In genomic region chr19:34898941-34899340, GRCm38 (mm10) we compare ENCODE assay signal across 23 mouse cellular contexts. TPM values are rescaled to one million over a fixed set of nuclear protein-coding genes. Genes with fewer than 3 reads are reported as not detected.
DNase-seq lines count a peak whose midpoint lies in the region; ATAC-seq lines count a peak whose summit lies in the region.
"Had no signal": no experiment of that assay in that cellular context is flagged by ENCODE, and none has a peak within 500 bp of the region (broad histone marks: within the 10 kb centered on the region; RNA-seq: fewer than 3 reads in every experiment).

No protein-coding gene starts in this region.

- peak overlapping the region; percentile 90 for H3K27ac ChIP-seq in brown adipose tissue, adult 24 weeks (replicated peaks; ENCODE audit: low read depth, low read length)
- H3K27ac ChIP-seq in hindbrain, embryonic 10.5 days: no peak overlapping the region
- H3K27ac ChIP-seq: embryonic facial prominence, embryonic 12.5 days; heart, embryonic 10.5 days; hindbrain, embryonic 13.5 days; left cerebral cortex, adult 2 months; stomach, embryonic 15.5 days had no signal

- H3K4me1 ChIP-seq in brown adipose tissue, adult 24 weeks (ENCODE audit: control insufficient read depth, insufficient read depth, insufficient read length, low read length): peaks cover 13% of the 10 kb centered on the region; the same call in 1 of the 2 replicates
- H3K4me1 ChIP-seq in hindbrain, embryonic 10.5 days (replicated peaks): no peaks in the 10 kb centered on the region
- H3K4me1 ChIP-seq: embryonic facial prominence, embryonic 12.5 days; heart, embryonic 10.5 days; hindbrain, embryonic 13.5 days; stomach, embryonic 15.5 days had no signal

- H3K36me3 ChIP-seq in hindbrain, embryonic 10.5 days: no peaks in the 10 kb centered on the region
- H3K36me3 ChIP-seq: embryonic facial prominence, embryonic 12.5 days; heart, embryonic 10.5 days; hindbrain, embryonic 13.5 days; stomach, embryonic 15.5 days had no signal

- ATAC-seq in erythroblast, adult 5-6 weeks (replicated peaks; ENCODE audit: low FRiP score, poor library complexity, severe bottlenecking): no peak
- ATAC-seq: forebrain, embryonic 14.5 days; inflammation-experienced regulatory T-cells, adult 6 months; midbrain, embryonic 16.5 days had no signal

- peak; percentile 31 for DNase-seq in ovary, postnatal 36 days (ENCODE audit: low spot score)
- DNase-seq in ovary, postnatal 14 days (ENCODE audit: low spot score): no peak
- DNase-seq in lung, postnatal 36 days: peak; percentile 70
- DNase-seq in hindbrain, embryonic 10.5 days (ENCODE audit: low spot score): no peak
- DNase-seq in right cerebral cortex, postnatal 36 days (ENCODE audit: low spot score in 2 of 2): no peak
- DNase-seq: cerebellum, postnatal 10 days; gastrocnemius, postnatal 25 days; kidney, adult 8-10 months; kidney, postnatal 36 days; layer of hippocampus, adult 9-11 months; left cerebral cortex, postnatal 4 days; liver; thymus, postnatal 14 days had no signal

- no peaks in the 10 kb centered on the region for H3K27me3 ChIP-seq in hindbrain, embryonic 10.5 days (ENCODE audit: insufficient read depth, poor library complexity, severe bottlenecking)
- H3K27me3 ChIP-seq: embryonic facial prominence, embryonic 12.5 days; hindbrain, embryonic 13.5 days; stomach, embryonic 15.5 days had no signal

- H3K9me3 ChIP-seq in hindbrain, embryonic 10.5 days: no peaks in the 10 kb centered on the region
- H3K9me3 ChIP-seq: embryonic facial prominence, embryonic 12.5 days; heart, embryonic 10.5 days; hindbrain, embryonic 13.5 days; stomach, embryonic 15.5 days had no signal

- 91% methylated on average over 4 of the region's 4 CpGs for WGBS in hindbrain, embryonic 10.5 days

- H3K4me3 ChIP-seq in brown adipose tissue, adult 24 weeks (ENCODE audit: insufficient read depth, low read depth, low read length): no peak overlapping the region
- no peak overlapping the region for H3K4me3 ChIP-seq in hindbrain, embryonic 10.5 days
- H3K4me3 ChIP-seq: embryonic facial prominence, embryonic 12.5 days; heart, embryonic 10.5 days; hindbrain, embryonic 13.5 days; left cerebral cortex, adult 2 months; stomach, embryonic 15.5 days had no signal

RNA-seq across cellular contexts. Expression of gene Pank1, which starts 19.7 kb away (rescaled TPM):
- polyA plus RNA-seq in brown adipose tissue, adult 24 weeks (2012; ENCODE audit: insufficient read depth, insufficient read length, missing spikeins): 200 and 231 TPM in 2 replicates
- polyA plus RNA-seq in hindbrain, embryonic 10.5 days (2016; fragmentation: Nextera tagmentation; extraction: Ambion mirVana): 5.6 and 6.2 TPM in 2 replicates
- 0.84 and 1.5 TPM in 2 replicates for total RNA-seq in erythroblast, adult 5-6 weeks (2015; ENCODE audit: low replicate concordance)
- 1.1 and 1.4 TPM in 2 replicates for total RNA-seq in erythroblast, adult 5-6 weeks (2017; ENCODE audit: low replicate concordance)

RNA-seq across cellular contexts. Expression of gene Kif20b, which starts 23.2 kb away (rescaled TPM):
- 0.95 TPM in 1 of 2 replicates, not detected in the other for polyA plus RNA-seq in brown adipose tissue, adult 24 weeks (2012; ENCODE audit: insufficient read depth, insufficient read length, missing spikeins)
- polyA plus RNA-seq in hindbrain, embryonic 10.5 days (2016; fragmentation: Nextera tagmentation; extraction: Ambion mirVana): 41.6 and 82.6 TPM in 2 replicates
- 27.1 and 28.6 TPM in 2 replicates for total RNA-seq in erythroblast, adult 5-6 weeks (2015; ENCODE audit: low replicate concordance)
- 30.5 and 57.3 TPM in 2 replicates for total RNA-seq in erythroblast, adult 5-6 weeks (2017; ENCODE audit: low replicate concordance)

Comparison
In these comparisons a context has a peak if more than half of its experiments do, and no peak if none do; other contexts are left out.
1. DNase-seq: peak in ovary, postnatal 36 days (single experiment) and lung, postnatal 36 days (single experiment); none in ovary, postnatal 14 days (single experiment), hindbrain, embryonic 10.5 days (single experiment) and right cerebral cortex, postnatal 36 days (0 of 2).
2. RNA of gene Pank1, which starts 19.7 kb away (polyA plus RNA-seq): 200 to 231 TPM in brown adipose tissue, adult 24 weeks; 5.6 to 6.2 TPM in hindbrain, embryonic 10.5 days; every median in the first group is over 10 times any median in the second.
3. RNA of gene Kif20b, which starts 23.2 kb away (polyA plus RNA-seq): 41.6 to 82.6 TPM in hindbrain, embryonic 10.5 days; 0.95 TPM in brown adipose tissue, adult 24 weeks; every median in the first group is over 10 times any median in the second.